Mouse (Mus musculus): ENCODE measurements at regions not wholly inside any gene's neighbourhood (a gene's known extent, or its start where the extent isn't known, plus 50 kb on each side); places are given as distances from the start of the nearest gene placed in this dataset.

GRCm38 (mm10) chr10:55767571-55767970 is 339.1 kb upstream of the Msl3l2 start:
- peak; percentile 6 for DNase-seq (ENCODE audit: low spot score)

- no peak for DNase-seq (ENCODE audit: low spot score)
These were observed 337.1 kb upstream of the Msl3l2 start for GRCm38 (mm10) chr10:55769642-55770041.

- no peak for DNase-seq (ENCODE audit: low spot score)
These were observed 323.8 kb upstream of the Msl3l2 start for GRCm38 (mm10) chr10:55782674-55783469.

- no peak for DNase-seq (ENCODE audit: low spot score)
These were observed 292.8 kb upstream of the Msl3l2 start for GRCm38 (mm10) chr10:55813966-55814365.

- no peak for DNase-seq (ENCODE audit: low spot score)
These were observed 255.4 kb upstream of the Msl3l2 start for GRCm38 (mm10) chr10:55851361-55851760.

- DNase-seq (ENCODE audit: low spot score): no peak
These were observed 214.1 kb upstream of the Msl3l2 start for GRCm38 (mm10) chr10:55892606-55893005.

GRCm38 (mm10) chr10:55929100-55929499 is 177.6 kb upstream of the Msl3l2 start:
- DNase-seq (ENCODE audit: low spot score): no peak

GRCm38 (mm10) chr10:55933993-55934392 is 172.7 kb upstream of the Msl3l2 start:
- DNase-seq (ENCODE audit: low spot score): no peak

- DNase-seq (ENCODE audit: low spot score): no peak
These were observed 171.3 kb upstream of the Msl3l2 start for GRCm38 (mm10) chr10:55935447-55935846.

- DNase-seq (ENCODE audit: low spot score): no peak
These were observed 144.0 kb upstream of the Msl3l2 start for GRCm38 (mm10) chr10:55962627-55963203.

Data from layer of hippocampus, adult 9-10 months (tissue).